Mouse (Mus musculus): ENCODE data around the gene Ccdc170.
A peak's percentile ranks its signal among the peaks of the same experiment; 100 is the strongest.

The Ccdc170 gene

DNA sequence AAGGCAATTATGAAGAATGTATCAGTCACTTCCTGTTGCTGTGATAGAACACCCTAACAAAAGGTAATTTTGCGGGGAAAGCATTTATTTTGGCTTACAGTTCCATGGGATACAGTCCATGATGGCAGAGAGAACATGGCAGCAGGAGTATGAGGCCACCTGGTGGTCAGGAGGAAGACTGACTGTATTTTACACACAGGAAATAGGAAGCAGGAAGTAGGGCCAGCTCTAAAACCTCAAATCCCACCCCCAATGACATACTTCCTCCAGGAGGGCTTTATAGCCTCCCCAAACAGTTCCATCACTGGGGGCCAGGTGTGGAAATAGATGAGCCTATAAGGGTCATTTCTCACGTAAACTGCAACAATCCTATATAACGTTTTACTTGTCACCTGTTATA lies 39.8 kb downstream of the Ccdc170 start:
- DNase-seq = no peak

DNA sequence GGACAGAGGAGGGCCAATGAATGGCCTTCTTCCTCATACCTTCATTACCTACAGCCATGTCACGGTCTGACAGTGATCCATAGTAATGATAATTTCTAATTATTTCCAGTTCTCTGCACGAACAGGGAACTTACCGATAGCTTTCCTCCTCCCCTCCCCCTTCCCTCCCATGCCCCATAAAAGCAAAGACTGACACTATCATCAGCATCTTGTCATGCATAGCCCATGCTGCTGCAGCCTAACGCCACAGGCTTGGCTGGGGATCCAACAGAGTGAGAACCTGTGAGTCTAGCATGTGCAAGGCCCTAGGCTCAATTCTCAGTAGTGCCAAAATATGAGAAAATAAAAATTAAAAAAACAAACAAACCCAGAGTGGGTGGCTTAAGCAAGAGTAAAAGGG lies 40.8 kb downstream of the Ccdc170 start:
- no peak for DNase-seq

DNA sequence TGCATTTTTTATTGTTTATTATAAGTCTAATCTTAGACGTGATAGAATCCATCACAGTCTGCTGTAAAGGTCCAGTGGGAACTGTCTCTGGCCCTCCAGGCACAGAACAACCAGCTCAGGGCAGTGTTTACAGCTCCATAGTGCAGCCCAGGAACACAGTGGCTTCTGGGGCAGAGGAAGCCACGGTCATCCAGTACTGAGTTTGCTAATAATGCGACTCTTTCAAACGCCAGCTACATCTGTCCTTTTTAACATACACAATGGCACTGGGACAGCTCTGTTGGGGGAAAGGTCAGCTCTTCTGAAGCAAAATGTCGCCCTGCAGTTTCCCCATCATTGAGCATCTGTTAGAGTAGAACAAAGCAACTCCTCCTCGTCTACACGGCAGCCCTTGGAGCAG lies 45.7 kb downstream of the Ccdc170 start:
- DNase-seq = peak; percentile 34

DNA sequence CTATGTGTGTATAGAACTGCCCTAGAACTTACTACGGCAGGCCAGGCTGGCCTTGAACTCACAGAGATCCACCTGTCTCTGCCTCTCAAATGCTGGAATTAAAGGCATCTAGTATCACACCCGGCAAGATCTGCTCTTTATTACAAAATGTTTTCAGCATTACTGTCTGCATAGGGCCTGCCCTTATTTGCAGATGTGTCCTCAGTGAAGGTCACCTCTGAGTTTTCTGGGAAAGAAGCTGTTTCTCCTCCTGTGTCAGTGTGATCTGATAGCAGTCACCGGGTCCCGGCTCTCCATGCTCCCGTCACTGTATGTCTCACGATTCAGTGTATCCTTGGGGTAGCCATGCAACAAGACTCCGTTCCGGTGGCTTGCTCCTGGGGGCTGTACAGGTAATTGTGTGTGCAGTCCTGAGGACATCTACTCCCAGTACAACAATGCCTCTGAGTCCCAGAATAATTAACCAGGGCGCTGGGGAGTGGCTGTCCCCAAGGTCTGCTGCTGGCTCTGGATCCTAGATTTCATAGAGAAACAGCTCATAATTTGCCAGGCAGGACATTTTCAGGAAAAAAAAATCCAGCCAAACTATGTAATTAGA lies 48.4 kb downstream of the Ccdc170 start:
- no peak for DNase-seq

GRCm38 (mm10) chr10:4531933-4532332 lies 49.6 kb downstream of the Ccdc170 start:
- DNase-seq = no peak

DNA sequence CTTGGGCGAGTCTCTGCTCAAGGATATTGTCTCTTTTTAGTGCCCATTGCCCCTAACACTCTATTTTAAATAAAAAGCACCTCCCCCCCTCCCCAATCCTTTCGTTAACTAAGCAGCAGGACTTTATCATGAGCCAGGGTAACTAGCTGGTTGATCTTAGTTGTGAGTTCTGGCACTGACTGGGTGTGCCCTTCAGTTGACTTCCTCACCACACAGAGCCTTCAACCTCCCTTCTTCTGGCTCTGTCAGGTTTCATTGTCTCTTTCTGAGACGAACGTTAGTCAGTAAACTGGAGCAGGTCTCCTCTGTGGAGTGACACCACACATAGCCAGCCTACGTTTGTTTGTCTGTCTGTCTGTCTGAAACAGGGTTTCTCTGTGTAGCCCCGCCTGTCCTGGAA lies 50.4 kb downstream of the Ccdc170 start:
- no peak for DNase-seq

DNA sequence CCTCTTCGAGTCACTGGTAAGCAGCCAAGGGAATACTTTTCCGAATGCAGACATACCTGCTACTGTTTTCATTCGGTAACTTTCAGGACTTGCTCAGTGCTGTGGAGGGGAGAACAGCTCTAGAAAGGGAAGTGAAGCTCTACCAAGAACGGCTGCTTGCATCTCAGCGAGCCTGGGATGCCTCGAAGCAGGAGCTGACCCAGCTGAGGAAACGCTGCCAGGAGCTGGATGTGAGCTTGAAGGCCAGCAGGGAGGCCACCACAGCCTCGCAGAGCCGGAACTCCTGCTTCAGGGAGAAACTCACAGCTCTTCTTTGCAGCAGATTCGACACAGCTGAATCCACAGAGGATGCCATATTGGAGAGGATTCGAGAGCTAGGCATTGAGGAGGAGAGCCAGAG lies 51.6 kb downstream of the Ccdc170 start:
- no peak for DNase-seq

DNA sequence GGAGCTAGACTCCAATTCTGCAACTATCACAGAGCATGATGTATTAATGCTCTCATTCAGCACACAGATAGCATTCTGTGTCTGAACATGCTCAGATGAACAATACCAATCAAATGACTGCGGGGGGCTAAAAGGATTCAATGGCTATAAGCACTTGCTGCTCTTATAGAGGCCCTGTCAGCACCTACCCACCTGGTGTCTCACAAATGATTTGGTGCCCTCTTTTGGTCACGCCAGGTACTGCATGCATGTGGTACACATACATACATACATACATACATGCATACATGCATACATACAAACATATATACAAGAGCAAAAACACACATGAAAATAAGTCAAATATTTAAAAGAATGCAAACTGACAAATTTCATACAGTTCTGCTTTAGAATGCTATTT lies 63.2 kb downstream of the Ccdc170 start:
- DNase-seq = no peak

- DNase-seq = peak; percentile 45
Measured at GRCm38 (mm10) chr10:4553442-4554119, 71.3 kb downstream of the Ccdc170 start.

DNA sequence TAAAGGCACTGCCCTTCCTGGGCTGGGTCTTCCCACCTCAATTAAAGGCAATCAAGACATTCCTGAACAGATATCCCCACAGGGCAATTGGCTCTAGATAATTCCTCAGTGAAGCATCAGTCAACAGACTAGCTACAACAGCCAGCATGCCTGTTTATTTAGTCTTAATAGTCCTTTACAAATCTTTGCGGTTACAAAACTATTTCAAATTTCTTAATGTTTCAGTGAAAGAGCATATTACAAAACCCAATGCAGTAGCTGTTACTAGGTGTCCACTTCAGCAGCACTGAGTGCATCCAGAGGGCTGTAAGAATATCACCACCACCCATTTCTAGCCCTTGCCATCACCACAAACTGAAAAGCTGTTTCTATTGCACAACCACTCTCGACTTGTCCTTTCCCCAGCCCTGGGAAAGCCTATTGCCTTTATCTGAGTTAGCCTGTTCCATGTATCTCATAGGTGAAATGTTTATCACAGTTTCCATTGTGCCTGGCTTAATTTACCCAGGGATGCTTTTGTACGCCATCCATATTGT lies 74.6 kb downstream of the Ccdc170 start:
- no peak for DNase-seq

DNA sequence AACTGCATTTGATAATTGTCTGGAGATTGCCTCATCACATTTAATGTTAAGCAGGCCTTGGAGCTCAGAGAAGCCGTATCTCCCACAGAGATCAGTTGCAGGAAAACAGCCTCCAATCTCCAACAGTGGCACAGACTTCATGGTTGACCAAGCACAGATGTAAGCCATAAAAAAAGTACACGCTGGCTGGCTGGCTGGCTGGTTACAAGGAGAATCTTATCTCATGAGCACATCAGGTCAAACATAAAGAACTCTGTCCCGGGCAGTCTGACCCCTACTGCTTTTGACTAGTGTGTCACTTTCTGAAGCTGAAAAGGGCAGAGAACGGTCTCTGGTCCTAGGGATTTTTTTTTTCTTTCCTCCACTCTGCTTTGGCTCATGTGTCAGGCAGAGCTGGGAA lies 76.8 kb downstream of the Ccdc170 start:
- DNase-seq = peak; percentile 10

DNA sequence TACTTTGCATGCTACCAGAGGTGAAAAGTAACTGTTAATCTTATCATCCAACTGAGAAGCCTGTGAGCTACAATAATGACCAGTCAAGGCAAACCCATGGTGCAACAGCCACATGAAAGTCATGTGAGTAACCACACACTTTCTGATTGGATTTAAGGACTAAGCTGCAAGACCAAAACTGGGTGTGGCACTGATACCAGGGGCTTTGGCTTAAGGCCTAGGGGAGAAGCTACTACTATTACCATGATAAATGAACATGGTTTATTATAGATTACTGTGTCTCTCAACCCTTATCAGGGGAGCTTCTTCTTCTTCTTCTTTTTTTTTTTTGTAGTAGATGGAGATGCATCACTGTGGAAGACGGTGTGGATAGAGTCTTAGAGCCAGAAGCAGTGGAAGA lies 82.8 kb downstream of the Ccdc170 start:
- DNase-seq = no peak

GRCm38 (mm10) chr10:4570778-4571177 lies 88.5 kb downstream of the Ccdc170 start:
- no peak for DNase-seq

- DNase-seq = no peak
Measured at GRCm38 (mm10) chr10:4571304-4571703, 89.0 kb downstream of the Ccdc170 start.

DNA sequence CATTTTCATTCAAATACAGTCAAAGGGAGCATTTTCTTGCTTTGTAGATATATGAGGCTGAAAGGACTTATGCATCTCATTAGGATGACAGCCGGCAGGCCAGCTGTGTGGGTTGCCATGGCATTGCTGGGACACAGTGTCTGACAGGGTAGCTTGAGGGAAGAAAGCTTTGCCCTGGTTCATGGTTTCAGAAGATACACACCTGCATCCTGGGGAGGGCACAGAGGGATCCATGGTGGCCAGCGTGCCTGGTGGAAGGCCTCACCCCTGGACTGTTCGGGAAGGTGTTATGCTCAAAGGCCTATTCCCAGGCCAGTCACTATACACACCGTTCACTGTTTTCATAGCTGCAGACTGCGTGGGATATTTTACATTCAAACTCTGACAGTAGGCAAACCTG lies 99.6 kb downstream of the Ccdc170 start:
- peak; percentile 16 for DNase-seq

DNA sequence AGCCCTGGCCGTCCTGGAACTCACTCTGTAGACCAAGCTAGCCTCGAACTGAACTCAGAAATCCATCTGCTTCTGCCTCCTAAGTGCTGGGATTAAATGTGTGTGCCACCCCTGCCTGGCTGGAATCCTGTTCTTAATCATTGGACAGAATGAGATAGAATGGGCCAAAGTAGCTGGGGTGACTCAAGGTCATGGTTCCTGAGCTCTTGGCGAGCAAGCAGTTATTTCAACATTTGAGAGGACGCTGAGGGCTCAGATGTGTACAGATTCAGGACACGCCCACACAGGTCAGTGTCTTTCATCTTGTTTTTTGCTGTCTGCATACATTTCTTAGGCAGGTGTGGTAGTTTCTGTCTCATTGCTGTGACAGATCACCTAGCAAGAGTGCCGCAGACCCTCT lies 104.4 kb downstream of the Ccdc170 start:
- DNase-seq = no peak

GRCm38 (mm10) chr10:4589576-4589975 lies 107.3 kb downstream of the Ccdc170 start:
- no peak for DNase-seq

DNA sequence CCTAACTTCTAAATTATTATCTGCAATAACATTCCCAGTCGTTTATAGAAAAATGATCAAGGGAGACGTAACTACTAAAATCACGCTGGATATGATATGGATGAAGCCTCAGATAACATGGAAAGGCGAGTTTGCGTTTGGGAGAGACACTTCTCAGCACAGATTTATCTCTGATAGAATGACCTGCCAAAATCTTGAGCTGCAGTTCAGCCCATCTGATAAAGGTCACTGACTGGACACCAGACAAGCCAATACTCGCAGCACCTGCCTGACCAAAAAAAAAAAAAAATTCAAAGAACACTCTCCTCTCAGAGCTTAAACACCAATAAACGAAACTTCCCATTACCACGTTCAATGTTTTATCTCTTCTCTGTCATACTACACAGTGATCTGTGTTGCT lies 108.7 kb downstream of the Ccdc170 start:
- no peak for DNase-seq

DNA sequence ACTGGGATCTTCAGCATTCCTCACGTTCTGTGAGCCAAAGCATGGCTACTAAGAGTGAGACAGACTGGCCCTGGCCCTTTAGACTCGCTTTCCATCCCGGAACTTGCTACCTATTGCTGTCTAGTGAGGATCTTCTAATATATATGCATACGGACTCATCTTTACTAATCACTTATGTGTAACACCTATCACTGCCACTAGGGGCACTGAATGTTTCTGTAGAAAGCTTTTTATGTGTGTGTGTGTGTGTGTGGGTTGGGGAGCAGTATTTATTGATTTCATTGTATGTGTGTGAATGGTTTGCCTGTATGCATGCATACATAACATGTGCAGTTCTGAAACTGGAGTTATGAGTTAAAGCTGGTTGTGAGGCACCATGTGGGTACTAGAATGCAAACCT lies 111.5 kb downstream of the Ccdc170 start:
- peak; percentile 32 for DNase-seq

DNA sequence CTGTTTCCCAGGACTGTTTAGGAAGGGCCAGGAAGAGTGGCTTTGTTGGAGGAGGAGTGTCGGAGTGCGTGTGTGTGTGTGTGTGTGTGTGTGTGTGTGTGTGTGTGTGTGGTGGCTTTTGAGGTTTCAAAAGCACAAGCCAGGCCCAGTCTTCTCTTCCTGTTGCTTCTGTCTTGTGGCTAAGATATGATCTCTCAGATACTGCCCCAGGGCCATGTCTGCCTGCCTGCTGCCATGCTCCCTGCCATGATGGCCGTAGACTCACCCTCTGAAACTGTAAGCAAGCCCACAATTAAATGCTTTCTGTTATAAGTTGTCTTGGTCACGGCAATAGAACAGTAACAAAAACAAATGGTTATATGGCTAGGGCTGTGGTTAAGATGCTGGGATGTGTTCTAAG lies 114.9 kb downstream of the Ccdc170 start:
- DNase-seq = no peak

DNA sequence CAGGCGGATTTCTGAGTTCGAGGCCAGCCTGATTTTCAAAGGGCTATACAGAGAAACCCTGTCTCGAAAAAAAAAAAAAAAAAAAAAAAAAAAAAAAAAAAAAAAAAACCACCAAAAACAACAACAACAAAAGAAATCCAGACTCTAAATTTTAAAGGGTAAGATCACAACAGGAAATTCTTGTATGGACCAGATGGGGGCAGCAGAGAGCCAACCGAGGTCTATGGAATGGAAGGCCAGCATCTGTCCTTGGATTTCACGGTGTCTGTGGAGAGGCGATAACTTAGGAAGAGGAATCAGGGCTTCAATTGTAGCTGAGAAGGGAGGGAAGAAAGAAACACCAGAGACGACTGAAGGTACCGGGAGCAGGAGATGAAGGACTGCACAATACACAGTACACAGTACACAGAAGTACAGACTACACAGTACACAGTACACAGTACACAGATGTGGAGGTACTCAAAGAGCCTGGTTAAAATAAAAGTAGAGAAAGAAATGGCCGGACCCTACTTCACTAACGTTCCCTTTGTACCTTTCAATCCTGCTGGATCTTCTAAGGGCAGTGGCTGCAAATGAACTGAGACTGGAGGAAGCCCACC lies 116.0 kb downstream of the Ccdc170 start:
- peak; percentile 59 for DNase-seq

DNA sequence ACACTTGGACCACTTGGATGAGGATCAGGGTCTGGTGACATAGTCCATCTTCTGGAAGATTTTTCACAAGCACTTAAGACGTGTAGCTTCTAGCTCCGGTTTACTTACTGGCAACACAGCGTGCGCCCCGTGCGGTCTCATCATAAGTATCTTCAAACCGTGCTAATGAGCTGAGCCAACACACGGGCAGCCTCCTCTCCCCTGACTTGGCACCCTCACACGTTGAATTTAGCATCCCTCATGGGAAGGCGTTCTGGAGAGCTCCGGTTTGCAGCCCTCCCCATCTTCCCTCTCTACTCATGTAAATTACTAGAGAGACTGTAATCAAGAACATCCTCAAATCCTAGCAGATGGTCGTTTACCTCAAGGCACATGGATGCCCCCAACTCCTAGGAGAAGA lies 116.6 kb downstream of the Ccdc170 start:
- DNase-seq = no peak

- DNase-seq = no peak
Measured at GRCm38 (mm10) chr10:4599591-4599990, 117.3 kb downstream of the Ccdc170 start.

DNA sequence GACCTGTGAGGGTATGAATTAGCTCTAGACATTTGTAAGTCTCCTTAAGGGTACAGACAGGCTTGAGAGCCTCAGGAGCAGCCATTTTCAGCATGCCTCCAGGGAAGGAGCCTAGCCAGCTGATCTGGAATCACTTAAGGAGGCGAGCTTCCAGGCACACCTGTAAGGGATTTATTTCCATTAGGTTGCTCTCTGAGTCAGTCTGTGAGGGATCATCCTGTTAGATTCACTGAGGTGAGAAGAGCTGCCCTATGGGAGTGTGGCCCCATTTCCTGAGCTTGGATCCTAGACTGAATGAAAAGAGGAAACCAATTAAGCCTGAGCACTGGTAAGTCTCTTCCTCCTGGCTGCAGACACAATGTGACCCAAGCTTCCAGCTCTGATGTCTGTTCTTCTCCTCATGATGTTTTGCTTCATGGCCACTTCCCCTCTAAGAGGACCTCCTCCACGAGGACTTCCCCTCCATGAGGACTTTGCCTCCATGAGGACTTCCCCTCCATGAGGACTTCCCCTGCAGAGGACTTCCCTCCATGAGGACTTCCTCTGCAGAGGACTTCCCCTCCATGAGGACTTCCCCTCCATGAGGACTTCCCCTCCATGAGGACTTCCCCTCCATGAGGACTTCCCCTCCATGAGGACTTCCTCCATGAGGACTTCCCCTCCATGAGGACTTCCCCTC lies 118.6 kb downstream of the Ccdc170 start:
- DNase-seq = no peak
